Mouse (Mus musculus): ENCODE measurements at regions not wholly inside any gene's neighbourhood (a gene's known extent, or its start where the extent isn't known, plus 50 kb on each side); places are given as distances from the start of the nearest gene placed in this dataset.

DNA sequence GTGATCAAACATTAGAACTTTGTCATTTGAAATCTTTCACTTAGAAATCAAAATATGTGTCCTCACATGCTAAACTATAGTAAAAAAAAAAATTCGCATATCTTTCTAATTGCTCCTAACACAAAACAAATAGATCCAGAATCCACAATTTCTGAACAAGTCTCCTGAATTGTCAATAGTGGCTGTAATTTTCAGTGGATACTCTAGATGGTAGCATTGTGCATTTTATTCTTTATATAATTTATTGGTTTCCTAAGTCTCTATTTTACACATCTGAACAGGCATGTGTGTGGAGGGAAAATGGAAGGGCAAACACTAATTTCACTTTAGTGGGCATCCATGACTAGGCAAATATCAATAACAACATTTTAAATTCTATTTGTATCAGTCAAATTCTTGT is 63.7 kb upstream of the Tnmd start:
- DNase-seq (ENCODE audit: low spot score): peak; percentile 0

DNA sequence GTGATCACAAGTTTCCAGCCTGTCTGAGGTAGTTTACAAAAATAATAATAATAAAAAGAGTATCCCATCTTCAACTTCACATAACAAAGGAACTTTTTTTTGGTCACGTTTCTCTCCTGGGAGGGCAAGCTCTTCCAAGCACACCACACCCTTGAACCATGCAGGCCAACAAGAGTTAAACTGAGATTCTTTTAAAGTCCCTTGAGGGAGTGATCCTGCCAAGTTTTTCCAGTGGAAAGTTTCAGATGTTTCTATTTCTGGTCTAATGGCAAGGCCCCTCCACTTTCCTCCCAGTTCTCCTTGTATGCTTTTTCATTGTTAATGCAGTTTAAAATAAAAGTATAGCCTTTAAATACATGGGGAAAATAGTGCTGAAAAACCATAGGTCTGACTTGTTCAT is 65.2 kb upstream of the Pcdh19 start:
- no peak for DNase-seq (ENCODE audit: low spot score)

DNA sequence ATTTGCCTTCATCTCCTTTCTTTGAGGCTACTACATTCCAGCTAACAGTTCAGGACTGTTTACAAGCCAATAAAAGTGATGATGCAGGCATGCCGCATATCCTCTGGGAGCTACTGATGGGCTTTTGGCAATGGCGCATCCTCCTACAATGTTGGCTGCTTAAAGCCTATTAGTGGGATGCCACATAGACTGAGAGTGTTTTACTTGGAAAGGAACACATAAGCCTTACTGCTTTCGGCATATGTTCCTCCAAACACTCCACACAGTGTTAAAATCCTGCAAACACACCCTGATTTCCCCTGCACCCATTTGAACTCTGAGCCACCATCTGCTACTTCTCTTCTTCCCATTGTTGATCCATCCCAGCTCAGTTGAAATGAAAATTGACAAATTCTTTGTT is 63.4 kb upstream of the Pcdh19 start:
- no peak for DNase-seq (ENCODE audit: low spot score)

DNA sequence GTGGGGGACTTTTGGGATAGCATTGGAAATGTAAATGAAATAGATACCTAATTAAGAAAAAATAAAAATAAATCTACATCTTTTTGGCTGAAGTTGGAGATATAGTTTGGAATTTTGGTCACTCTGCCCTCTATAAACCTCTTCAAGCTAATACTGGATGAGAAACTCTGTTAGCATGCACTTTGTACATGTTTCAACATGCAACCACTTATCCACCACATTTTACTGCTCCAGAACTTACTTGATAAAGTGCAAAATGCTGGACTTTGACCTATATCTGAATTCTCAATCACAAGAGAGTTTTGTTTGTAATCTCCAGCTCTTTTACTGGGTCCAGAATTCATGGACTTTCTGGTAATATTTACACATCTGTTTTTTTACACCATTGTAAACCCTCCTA is 54.7 kb upstream of the Pcdh19 start:
- no peak for DNase-seq (ENCODE audit: low spot score)

DNA sequence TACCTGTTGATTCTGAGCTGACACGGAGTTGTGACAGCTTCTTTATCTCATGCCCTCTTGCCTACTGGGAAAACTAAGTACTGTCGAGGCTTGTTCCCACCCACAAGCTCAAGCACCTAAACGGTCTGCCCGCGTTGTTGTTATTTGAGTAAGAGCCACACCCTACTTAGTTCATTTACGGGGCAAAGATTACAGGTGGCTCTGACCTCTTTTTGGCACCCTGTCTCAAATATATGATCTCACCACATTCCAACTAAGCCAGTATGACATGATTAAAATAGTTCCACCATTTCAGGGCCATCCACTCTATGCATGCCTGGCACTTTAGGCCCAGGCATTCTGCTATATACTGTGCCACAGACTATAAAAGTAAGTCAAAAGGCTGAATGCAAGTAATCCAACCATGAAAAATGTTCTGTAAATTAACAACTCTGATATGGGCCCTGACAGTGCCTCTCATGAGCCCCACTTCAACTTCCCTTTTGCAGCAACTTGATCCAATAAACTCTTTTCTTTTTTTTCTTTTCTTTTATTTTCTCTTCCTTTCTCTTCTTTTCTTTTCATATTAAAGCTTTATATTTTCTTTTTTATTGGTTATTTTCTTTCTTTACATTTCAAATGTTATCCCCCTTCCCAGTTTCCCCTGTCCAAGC is 50.3 kb upstream of the Pcdh19 start:
- no peak for DNase-seq (ENCODE audit: low spot score)
